Mouse (Mus musculus) limb, embryonic 11.5 days (tissue): Measurements from ENCODE around the gene Olfr52. TPM values are rescaled to one million over a fixed set of nuclear protein-coding genes. Genes with fewer than 3 reads are reported as not detected.

Experiments
- ATAC-seq: fragments of 200-750 bp; cut with Nextera tagmentation; 2 replicates; pipeline ENCODE4 v1.8.0; 2017; ENCODE audit warnings: low read depth; ENCODE audit not compliant: insufficient number of reproducible peaks, low FRiP score, low TSS enrichment
- DNase-seq: peaks from one replicate; pipeline ENCODE4 v3.0.0-alpha.2; 2015; ENCODE audit warnings: low spot score
- H3K27ac ChIP-seq: fragments of 300-500 bp; sonication (generic); replicated peaks from 2 replicates; pipeline ENCODE4 v1.5.1; 2014; ENCODE audit warnings: low read depth, mild to moderate bottlenecking, low read length
- H3K27me3 ChIP-seq: fragments of 300-500 bp; sonication (generic); 2 replicates; pipeline ENCODE4 v1.6.1; 2014; ENCODE audit warnings: mild to moderate bottlenecking, low read length, mixed read lengths; ENCODE audit not compliant: control insufficient read depth, insufficient read depth
- H3K36me3 ChIP-seq: fragments of 300-500 bp; sonication (generic); 2 replicates; pipeline ENCODE4 v1.6.1; 2014; ENCODE audit warnings: mild to moderate bottlenecking, low read length, moderate library complexity, mixed read lengths; ENCODE audit not compliant: control insufficient read depth, insufficient read depth
- H3K4me1 ChIP-seq: fragments of 300-500 bp; sonication (generic); 2 replicates; pipeline ENCODE4 v1.6.1; 2014; ENCODE audit warnings: low read length, mixed read lengths; ENCODE audit not compliant: control insufficient read depth, insufficient read depth
- H3K4me2 ChIP-seq: fragments of 300-500 bp; sonication (generic); 2 replicates; pipeline ENCODE4 v1.6.1; 2014; ENCODE audit warnings: low read depth, mild to moderate bottlenecking, moderate library complexity; ENCODE audit not compliant: severe bottlenecking
- H3K4me3 ChIP-seq: fragments of 300-500 bp; sonication (generic); 2 replicates; pipeline ENCODE4 v1.5.1; 2014; ENCODE audit warnings: low read depth, low read length
- H3K9ac ChIP-seq: fragments of 300-500 bp; sonication (generic); 2 replicates; pipeline ENCODE4 v1.6.1; 2014; ENCODE audit warnings: mild to moderate bottlenecking, low read length
- H3K9me3 ChIP-seq: fragments of 300-500 bp; sonication (generic); 2 replicates; pipeline ENCODE4 v1.6.1; 2016; ENCODE audit warnings: low read length; ENCODE audit not compliant: control insufficient read depth
- WGBS: fragments of 180-500 bp; shearing (Covaris S2); extraction: QIAGEN DNeasy Blood & Tissue Kit; methylation state at CpG from one replicate; pipeline ENCODE4 v1.1.7; 2014; 5-methylcytosine and 5-hydroxymethylcytosine counted together
- polyA plus RNA-seq: library from polyadenylated mRNA; unstranded; fragments of >200 nt; fragmentation: Nextera tagmentation; extraction: Ambion mirVana; gene quantifications from 2 replicates; pipeline ENCODE4 v1.2.1, GENCODE M21; 2014

Gene Olfr52
- polyA plus RNA-seq, 1 experiment from 2014 or later = not detected

- Histone ChIP-seq H3K27me3 (no peaks in the 10 kb centered on the region), H3K4me2 (no peak within 1 kb of the TSS), H3K4me3 (no peak within 1 kb of the TSS), H3K27ac (no peak within 1 kb of the TSS), H3K4me1 (no peaks in the 10 kb centered on the region), H3K36me3 (no peaks in the 10 kb centered on the region), H3K9me3 (no peaks in the 10 kb centered on the region), H3K9ac (no peak within 1 kb of the TSS)
- DNase-seq (no peak), ATAC-seq (no peak)
- WGBS = 85% methylated on average over 2 of the region's 2 CpGs
These were observed 23.7 kb downstream of the Olfr52 start, which contains the start of gene Olfr1042 for GRCm38 (mm10) chr2:86161738-86162137. Olfr1042 (minus strand) TSS chr2:86161838.

- Histone ChIP-seq H3K4me3 (no peak within 1 kb of the TSS), H3K27me3 (no peaks in the 10 kb centered on the region), H3K9ac (no peak within 1 kb of the TSS), H3K4me1 (no peaks in the 10 kb centered on the region), H3K9me3 (no peaks in the 10 kb centered on the region), H3K36me3 (no peaks in the 10 kb centered on the region), H3K4me2 (no peak within 1 kb of the TSS), H3K27ac (no peak within 1 kb of the TSS)
- WGBS = 88% methylated on average over 1 of the region's 1 CpGs
- no peak for ATAC-seq
- DNase-seq = no peak
These were observed 38.9 kb downstream of the Olfr52 start, which contains the start of gene Olfr1040 for GRCm38 (mm10) chr2:86146632-86147031. Olfr1040 (minus strand) TSS chr2:86146732.

GRCm38 (mm10) chr2:86135828-86136227 is 49.7 kb downstream of the Olfr52 start, which contains the start of gene Olfr1039:
Olfr1039 (minus strand) TSS chr2:86135928.
- no peak within 1 kb of the TSS for H3K4me3 ChIP-seq
- no peaks in the 10 kb centered on the region for H3K4me1 ChIP-seq
- no peak for ATAC-seq
- no peak within 1 kb of the TSS for H3K4me2 ChIP-seq
- H3K9me3 ChIP-seq = no peaks in the 10 kb centered on the region
- no peak for DNase-seq
- no peaks in the 10 kb centered on the region for H3K27me3 ChIP-seq
- no peak within 1 kb of the TSS for H3K9ac ChIP-seq
- 98% methylated on average over 1 of the region's 1 CpGs for WGBS
- H3K27ac ChIP-seq = no peak within 1 kb of the TSS
- no peaks in the 10 kb centered on the region for H3K36me3 ChIP-seq

Other genes starting within 250 kb of the Olfr52 start
- not detected in 2 replicates for gene Olfr1028, start 235.2 kb downstream of the Olfr52 start, polyA plus RNA-seq
- gene Olfr1029, start 211.8 kb downstream of the Olfr52 start, polyA plus RNA-seq = not detected in 2 replicates
- gene Olfr1030, start 206.4 kb downstream of the Olfr52 start, polyA plus RNA-seq = not detected in 2 replicates
- not detected in 2 replicates for gene Olfr1031, start 195.4 kb downstream of the Olfr52 start, polyA plus RNA-seq
- gene Olfr1032, start 180.1 kb downstream of the Olfr52 start, polyA plus RNA-seq = not detected in 2 replicates
- gene Olfr1033, start 165.1 kb downstream of the Olfr52 start, polyA plus RNA-seq = not detected in 2 replicates
- gene Olfr1034, start 139.8 kb downstream of the Olfr52 start, polyA plus RNA-seq = not detected in 2 replicates
- gene Olfr1036, start 111.7 kb downstream of the Olfr52 start, polyA plus RNA-seq = not detected in 2 replicates
- gene Olfr1037, start 98.3 kb downstream of the Olfr52 start, polyA plus RNA-seq = not detected in 2 replicates
- gene Olfr1039, start 49.8 kb downstream of the Olfr52 start, polyA plus RNA-seq = not detected in 2 replicates
- not detected in 2 replicates for gene Olfr1040, start 39.0 kb downstream of the Olfr52 start, polyA plus RNA-seq
- not detected in 2 replicates for gene Olfr1042, start 23.8 kb downstream of the Olfr52 start, polyA plus RNA-seq
- gene Olfr1043, start 18.2 kb downstream of the Olfr52 start, polyA plus RNA-seq = not detected in 2 replicates
- gene Olfr1044, start 7.9 kb downstream of the Olfr52 start, polyA plus RNA-seq = not detected in 2 replicates
- gene Olfr1045, start 17.3 kb upstream of the Olfr52 start, polyA plus RNA-seq = not detected in 2 replicates
- not detected in 2 replicates for gene Olfr1046, start 33.6 kb upstream of the Olfr52 start, polyA plus RNA-seq
- gene Olfr1047, start 45.7 kb upstream of the Olfr52 start, polyA plus RNA-seq = not detected in 2 replicates
- gene Olfr1048, start 54.6 kb upstream of the Olfr52 start, polyA plus RNA-seq = not detected in 2 replicates
- gene Olfr1049, start 72.6 kb upstream of the Olfr52 start, polyA plus RNA-seq = not detected in 2 replicates
- gene Olfr1051, start 93.4 kb upstream of the Olfr52 start, polyA plus RNA-seq = not detected in 2 replicates
- gene Olfr1052, start 106.8 kb upstream of the Olfr52 start, polyA plus RNA-seq = not detected in 2 replicates
- gene Olfr1053, start 129.6 kb upstream of the Olfr52 start, polyA plus RNA-seq = not detected in 2 replicates
- not detected in 2 replicates for gene Olfr1054, start 149.8 kb upstream of the Olfr52 start, polyA plus RNA-seq
- not detected in 2 replicates for gene Olfr1055, start 164.6 kb upstream of the Olfr52 start, polyA plus RNA-seq
- gene Olfr1056, start 176.8 kb upstream of the Olfr52 start, polyA plus RNA-seq = not detected in 2 replicates
- not detected in 2 replicates for gene Olfr1057, start 192.7 kb upstream of the Olfr52 start, polyA plus RNA-seq
- not detected in 2 replicates for gene Olfr1058, start 202.9 kb upstream of the Olfr52 start, polyA plus RNA-seq
- gene Olfr1061, start 228.4 kb upstream of the Olfr52 start, polyA plus RNA-seq = not detected in 2 replicates
- not detected in 2 replicates for gene Olfr1062, start 241.1 kb upstream of the Olfr52 start, polyA plus RNA-seq